Mouse (Mus musculus) liver, embryonic 14.5 days (tissue): Measurements from ENCODE around the gene Kif16b.

ENCODE experiments used
- CTCF ChIP-seq: IDR thresholded peaks from 2 replicates; pipeline ENCODE4 v1.5.1; 2016; ENCODE audit warnings: antibody characterized with exemption, low read depth, control low read depth
- EP300 ChIP-seq: IDR thresholded peaks from 2 replicates; pipeline ENCODE4 v1.6.1; 2016; ENCODE audit warnings: antibody characterized with exemption, low read depth

DNA sequence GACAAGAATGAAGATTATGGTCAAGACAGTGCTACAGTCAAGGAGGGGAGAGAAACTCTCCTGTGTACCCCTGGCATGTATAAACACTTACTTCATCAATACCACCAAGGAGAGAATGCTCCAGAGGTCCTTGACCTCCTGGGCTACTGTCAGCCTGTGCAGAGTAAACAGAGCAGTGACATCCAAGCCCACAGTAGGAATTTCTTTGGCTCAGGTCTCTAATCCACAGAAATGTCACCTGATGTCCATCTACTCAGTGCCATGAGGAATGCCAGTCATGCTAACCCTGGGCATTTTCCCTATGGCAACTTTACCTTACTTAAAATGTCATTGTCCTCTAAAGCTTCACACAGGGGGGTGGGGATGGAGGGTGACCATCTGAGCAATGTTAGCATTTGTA lies 281.4 kb downstream of the Kif16b start:
- TF ChIP-seq CTCF (no peak), EP300 (no peak)
